Comparison of ENCODE assay signal across 8 mouse cellular contexts in genomic region chr13:49178839-49179585, GRCm38 (mm10). TPM values are rescaled to one million over a fixed set of nuclear protein-coding genes. Genes with fewer than 3 reads are reported as not detected.
DNase-seq lines count a peak whose midpoint lies in the region; ATAC-seq and TF ChIP-seq lines count a peak whose summit lies in the region.

No protein-coding gene starts in this region.

- H3K36me3 ChIP-seq in embryonic facial prominence, embryonic 13.5 days: no peaks in the 10 kb centered on the region
- H3K36me3 ChIP-seq in heart, embryonic 10.5 days: no peaks in the 10 kb centered on the region
- no peaks in the 10 kb centered on the region for H3K36me3 ChIP-seq in lung, embryonic 14.5 days (ENCODE audit: insufficient read depth)

- no peaks in the 10 kb centered on the region for H3K27me3 ChIP-seq in embryonic facial prominence, embryonic 13.5 days
- 0 out of 2 replicates have a peak, but pooled peaks cover 5% of the 10 kb centered on the region for H3K27me3 ChIP-seq in heart, embryonic 10.5 days (ENCODE audit: insufficient read depth, poor library complexity, severe bottlenecking)
- H3K27me3 ChIP-seq in lung, embryonic 14.5 days (ENCODE audit: insufficient read depth, low read length): no peaks in the 10 kb centered on the region

- peaks cover 25% of the 10 kb centered on the region for H3K4me1 ChIP-seq in embryonic facial prominence, embryonic 13.5 days
- H3K4me1 ChIP-seq in heart, embryonic 10.5 days: peaks cover 32% of the 10 kb centered on the region
- peaks cover 4% of the 10 kb centered on the region; the same call in 1 of the 2 replicates for H3K4me1 ChIP-seq in lung, embryonic 14.5 days (ENCODE audit: insufficient read depth)

- no peak overlapping the region for H3K4me3 ChIP-seq in embryonic facial prominence, embryonic 13.5 days
- no peak overlapping the region for H3K4me3 ChIP-seq in heart, embryonic 10.5 days
- H3K4me3 ChIP-seq in lung, embryonic 14.5 days (ENCODE audit: low read depth, low read length): no peak overlapping the region

- DNase-seq in kidney, adult 18-20 months: peak; percentile 42
- no peak for DNase-seq in kidney, adult 8-10 months
- DNase-seq in heart, embryonic 10.5 days (ENCODE audit: low spot score): no peak
- peak; percentile 58 to 71 for DNase-seq in kidney, postnatal 25 days
- DNase-seq in lung, embryonic 14.5 days: peak; percentile 65
- DNase-seq in right cerebral cortex, postnatal 4 days: peak; percentile 77
- DNase-seq in spleen, postnatal 10 days (ENCODE audit: low spot score in 2 of 2): no peak

- peak overlapping the region; percentile 62 for H3K27ac ChIP-seq in embryonic facial prominence, embryonic 13.5 days
- peak overlapping the region; percentile 2; the same call in 1 of the 2 replicates for H3K27ac ChIP-seq in heart, embryonic 10.5 days
- no peak overlapping the region for H3K27ac ChIP-seq in lung, embryonic 14.5 days (ENCODE audit: low read depth)

- H3K9ac ChIP-seq in embryonic facial prominence, embryonic 13.5 days: no peak overlapping the region
- H3K9ac ChIP-seq in lung, embryonic 14.5 days: no peak overlapping the region

- no peak overlapping the region for H3K4me2 ChIP-seq in embryonic facial prominence, embryonic 13.5 days
- no peak overlapping the region for H3K4me2 ChIP-seq in lung, embryonic 14.5 days

- 55% methylated on average over 19 of the region's 19 CpGs for WGBS in embryonic facial prominence, embryonic 13.5 days
- 69% methylated on average over 19 of the region's 19 CpGs for WGBS in heart, embryonic 10.5 days
- 65% methylated on average over 19 of the region's 19 CpGs for WGBS in lung, embryonic 14.5 days

- H3K9me3 ChIP-seq in embryonic facial prominence, embryonic 13.5 days: no peaks in the 10 kb centered on the region
- no peaks in the 10 kb centered on the region; the same call in 1 of the 2 replicates for H3K9me3 ChIP-seq in heart, embryonic 10.5 days
- H3K9me3 ChIP-seq in lung, embryonic 14.5 days (ENCODE audit: low read depth, low read length): no peaks in the 10 kb centered on the region

- peak; percentile 62; the same call in 1 of the 2 replicates for ATAC-seq in embryonic facial prominence, embryonic 13.5 days (ENCODE audit: insufficient number of reproducible peaks, insufficient read depth, low FRiP score, low TSS enrichment, low read depth)
- peak; percentile 48; the same call in 1 of the 2 replicates for ATAC-seq in lung, embryonic 14.5 days (ENCODE audit: insufficient read depth)

- TF ChIP-seq CTCF in lung, embryonic 14.5 days (IDR thresholded peaks at IDR 0.05; ENCODE audit: low read depth): no peak

RNA-seq across cellular contexts. Expression of gene Ninj1, which starts 8.3 kb away (rescaled TPM):
- 44.9 and 48.0 TPM in 2 replicates for polyA plus RNA-seq in embryonic facial prominence, embryonic 13.5 days (2015; fragmentation: Nextera tagmentation; extraction: Ambion mirVana)
- 51.3 and 55.3 TPM in 2 replicates for polyA plus RNA-seq in heart, embryonic 10.5 days (2016; fragmentation: Nextera tagmentation; extraction: Ambion mirVana)
- polyA plus RNA-seq in lung, embryonic 14.5 days (2014; fragmentation: Nextera tagmentation; extraction: Ambion mirVana): 39.4 and 44.2 TPM in 2 replicates

RNA-seq across cellular contexts. Expression of gene Wnk2, which starts 31.2 kb away (rescaled TPM):
- polyA plus RNA-seq in embryonic facial prominence, embryonic 13.5 days (2015; fragmentation: Nextera tagmentation; extraction: Ambion mirVana): 2.4 and 2.5 TPM in 2 replicates
- polyA plus RNA-seq in heart, embryonic 10.5 days (2016; fragmentation: Nextera tagmentation; extraction: Ambion mirVana): 0.89 TPM in 2 replicates
- polyA plus RNA-seq in lung, embryonic 14.5 days (2014; fragmentation: Nextera tagmentation; extraction: Ambion mirVana): 1.5 and 1.8 TPM in 2 replicates

RNA-seq across cellular contexts. Expression of gene Card19, which starts 36.8 kb away (rescaled TPM):
- polyA plus RNA-seq in embryonic facial prominence, embryonic 13.5 days (2015; fragmentation: Nextera tagmentation; extraction: Ambion mirVana): 65.2 and 66.4 TPM in 2 replicates
- 52.7 and 64.6 TPM in 2 replicates for polyA plus RNA-seq in heart, embryonic 10.5 days (2016; fragmentation: Nextera tagmentation; extraction: Ambion mirVana)
- 46.8 and 47.9 TPM in 2 replicates for polyA plus RNA-seq in lung, embryonic 14.5 days (2014; fragmentation: Nextera tagmentation; extraction: Ambion mirVana)

Comparison
In these comparisons a context has a peak if more than half of its experiments do, and no peak if none do; other contexts are left out.
1. DNase-seq: peak in kidney, adult 18-20 months (single experiment), kidney, postnatal 25 days (2 of 2), lung, embryonic 14.5 days (single experiment) and right cerebral cortex, postnatal 4 days (single experiment); none in kidney, adult 8-10 months (0 of 2), heart, embryonic 10.5 days (single experiment) and spleen, postnatal 10 days (0 of 2).